Mouse (Mus musculus): ENCODE data around the gene Gm10944.

Gene Gm10944

GRCm38 (mm10) chr10:10681048-10681447 is at the start of gene Gm10944:
TSS of gene Gm10944 (plus strand) at chr10:10681348.
- DNase-seq = no peak

DNA sequence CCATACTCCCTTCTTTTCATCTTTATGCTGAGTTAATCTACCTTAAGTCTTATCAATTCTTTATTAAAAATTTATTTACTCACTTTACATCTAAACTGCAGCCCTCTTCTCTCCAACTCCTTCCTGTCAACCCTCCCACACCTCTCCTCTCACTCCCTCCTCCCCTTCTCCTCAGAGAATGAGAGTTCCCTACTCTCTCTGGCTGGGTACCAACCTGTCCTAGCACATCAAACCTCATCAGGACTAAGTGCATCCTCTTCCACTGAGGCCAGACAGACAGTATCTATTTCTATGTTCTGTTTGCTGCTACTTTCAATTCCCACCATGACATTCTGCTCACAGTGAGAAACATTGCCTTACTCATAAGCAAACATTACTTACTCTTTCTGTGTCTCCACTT is 25.2 kb upstream of the Gm10944 start:
- DNase-seq = no peak

DNA sequence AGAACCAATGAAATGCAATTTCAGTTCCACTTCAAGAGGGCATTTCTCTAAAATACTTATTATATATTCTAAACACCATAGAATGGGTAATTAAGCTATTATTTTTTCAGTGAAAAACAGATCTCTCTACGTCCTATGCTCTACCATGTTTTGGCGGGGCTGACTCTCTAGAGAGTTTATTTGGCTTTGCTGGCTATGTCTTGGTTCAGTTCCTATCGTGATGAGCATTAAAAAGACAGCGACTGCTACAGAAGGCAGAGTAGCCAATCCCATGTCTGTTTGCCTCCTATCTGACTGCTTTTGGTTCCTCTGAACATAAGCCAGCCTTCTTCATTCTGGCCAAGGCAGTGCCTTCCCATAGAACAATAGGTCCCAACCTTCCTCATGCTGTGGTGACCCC is 24.5 kb upstream of the Gm10944 start:
- no peak for DNase-seq

DNA sequence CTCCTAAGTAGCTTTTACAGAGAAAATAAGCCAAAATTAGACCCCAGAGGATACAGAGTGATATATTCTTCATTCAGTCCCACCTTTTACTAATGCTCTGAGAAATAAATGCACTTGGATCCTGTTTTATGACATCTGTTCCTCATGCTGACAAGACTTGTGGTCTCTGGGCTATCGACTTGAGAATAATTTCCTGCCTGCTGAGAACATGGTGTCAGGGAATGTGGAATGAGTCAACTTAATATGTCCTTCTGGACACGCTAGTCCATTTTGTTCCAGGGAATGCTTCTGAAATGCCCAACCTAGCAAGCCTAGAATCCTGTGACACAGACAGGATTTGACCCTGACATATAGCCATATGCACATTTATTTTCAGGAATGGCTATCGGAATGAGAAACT is 22.0 kb upstream of the Gm10944 start:
- DNase-seq = no peak

- DNase-seq = no peak
These were observed 21.2 kb upstream of the Gm10944 start for GRCm38 (mm10) chr10:10659976-10660375.

DNA sequence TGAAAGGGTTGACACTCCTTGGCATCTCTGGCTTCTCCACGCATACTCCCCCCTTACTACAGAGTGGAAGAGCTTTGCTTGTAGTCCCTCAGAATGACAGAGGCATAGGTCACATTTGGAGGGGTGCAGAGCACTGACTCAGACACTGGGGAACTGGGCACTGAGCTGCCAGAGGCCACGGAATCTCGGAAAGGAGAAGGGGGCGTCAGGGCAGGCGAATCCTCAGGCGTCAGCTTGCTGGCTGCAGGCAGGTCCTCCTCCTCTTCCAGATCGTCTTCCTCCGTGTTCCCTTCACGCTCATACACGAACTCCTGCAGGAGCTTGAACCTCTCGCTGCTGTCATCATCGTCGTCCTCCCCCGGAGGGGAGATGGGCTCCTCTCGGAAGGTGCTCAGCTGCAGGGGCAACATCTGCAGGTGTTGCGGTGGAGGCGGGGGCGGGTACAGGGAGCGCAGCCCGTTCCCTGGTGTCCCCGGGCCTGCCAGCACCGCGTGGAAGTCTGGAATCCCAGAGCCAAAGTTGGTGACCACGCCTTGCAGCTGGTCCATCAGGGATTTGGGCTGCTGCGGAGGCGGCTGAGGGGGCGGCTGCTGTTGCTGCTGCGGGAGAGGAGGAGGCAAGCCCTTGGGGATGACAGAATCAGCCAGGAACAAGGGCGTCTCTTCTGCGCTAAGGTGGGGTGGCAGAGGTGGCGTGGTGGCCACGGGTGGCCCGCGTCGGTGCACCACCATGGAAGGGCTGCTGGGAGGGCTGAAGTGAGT is 7.9 kb downstream of the Gm10944 start:
- DNase-seq = peak; percentile 56

DNA sequence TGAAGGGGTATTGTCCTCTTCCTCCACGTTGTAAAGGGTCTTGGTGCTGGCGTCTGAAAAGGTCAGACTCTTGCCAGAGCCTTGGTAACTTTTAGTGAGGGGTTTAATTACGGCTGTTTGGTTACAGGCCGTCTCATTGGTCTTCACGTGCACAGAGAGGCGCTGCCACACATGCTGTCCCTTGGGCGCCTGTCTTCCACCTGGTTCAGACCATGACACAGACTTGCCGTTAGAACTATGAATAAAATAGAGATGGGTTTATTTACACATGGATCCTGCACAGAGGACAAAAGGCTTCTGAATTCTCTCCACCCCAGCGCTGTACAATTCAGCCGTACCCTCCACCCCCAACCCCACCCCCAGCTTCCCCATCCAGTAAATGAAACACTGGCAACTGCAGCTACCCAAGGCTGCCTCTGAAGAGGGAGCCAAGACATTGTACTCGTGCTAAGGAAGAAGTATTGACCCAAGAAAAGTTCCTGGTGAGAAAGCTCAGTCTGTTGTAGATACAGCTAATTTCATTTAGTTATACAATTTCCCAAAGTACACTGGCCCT is 8.6 kb downstream of the Gm10944 start:
- DNase-seq = no peak

DNA sequence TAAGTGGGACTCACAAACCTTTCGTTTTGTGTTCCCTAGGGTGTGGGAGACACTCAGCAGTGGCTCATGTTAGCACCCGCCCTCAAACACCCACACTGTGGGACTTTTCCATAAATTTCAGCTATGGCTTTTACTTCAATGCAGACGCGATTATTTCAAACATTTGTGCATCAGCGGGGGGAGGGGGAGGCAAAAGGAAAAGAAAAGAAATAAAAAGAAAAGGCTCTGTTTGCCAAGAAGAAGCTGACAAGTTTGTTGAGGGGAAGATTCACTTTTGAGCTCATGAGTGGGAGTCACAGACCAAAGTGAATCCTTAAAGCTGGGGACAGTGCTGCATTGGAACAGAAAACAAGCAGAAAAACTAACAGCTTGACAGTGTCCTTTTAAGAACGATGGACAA is 16.3 kb downstream of the Gm10944 start:
- DNase-seq = no peak

GRCm38 (mm10) chr10:10700903-10701302 is 19.8 kb downstream of the Gm10944 start:
- DNase-seq = no peak

GRCm38 (mm10) chr10:10701326-10701725 is 20.2 kb downstream of the Gm10944 start:
- no peak for DNase-seq

- DNase-seq = no peak
These were observed 26.9 kb downstream of the Gm10944 start for GRCm38 (mm10) chr10:10708031-10708430.

DNA sequence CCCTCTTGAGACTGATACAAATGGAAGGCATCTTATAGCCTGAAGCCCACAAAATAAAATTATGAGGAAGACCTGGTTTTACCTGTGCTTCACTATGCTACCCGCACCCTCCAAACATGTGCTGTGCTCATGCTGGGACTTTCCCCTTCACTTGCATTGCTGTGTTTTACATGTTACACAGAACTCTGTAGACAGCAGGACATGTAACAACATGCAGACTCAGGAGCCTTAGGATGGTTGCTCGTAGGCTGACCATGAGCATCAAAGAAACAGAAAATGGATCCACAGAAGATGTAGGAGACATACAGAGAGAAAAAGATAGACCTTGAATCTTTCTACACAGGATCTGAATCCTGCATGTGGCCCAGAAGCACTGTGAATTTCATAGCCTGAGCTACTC is 29.2 kb downstream of the Gm10944 start:
- no peak for DNase-seq

DNA sequence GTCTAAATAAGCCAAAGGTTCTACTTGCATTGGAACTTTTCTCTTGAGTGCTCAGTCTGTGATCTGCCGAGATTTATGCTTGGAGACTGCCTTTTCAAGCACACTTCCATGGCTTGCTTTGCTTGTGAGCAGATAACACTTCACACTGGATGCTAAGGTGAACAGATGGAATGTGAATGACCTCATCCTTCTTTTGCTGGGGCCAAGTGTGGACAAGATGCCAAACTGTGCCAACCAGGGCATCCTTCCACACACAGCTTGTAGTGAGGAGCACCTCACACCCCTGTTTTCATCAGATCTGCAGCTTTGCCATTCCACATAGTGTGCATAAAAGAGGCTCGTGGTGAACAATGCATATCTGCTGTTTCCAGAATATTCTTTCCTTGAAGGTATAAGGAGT is 29.7 kb downstream of the Gm10944 start:
- no peak for DNase-seq

- DNase-seq = no peak
These were observed 45.4 kb downstream of the Gm10944 start for GRCm38 (mm10) chr10:10726501-10726900.

Data from retina, postnatal 1 day (tissue).